Mouse (Mus musculus) midbrain, embryonic 10.5 days (tissue): Measurements from ENCODE around the gene Shroom3. TPM values are rescaled to one million over a fixed set of nuclear protein-coding genes. Genes with fewer than 3 reads are reported as not detected.

Experiments used
- DNase-seq: peaks from one replicate; pipeline ENCODE4 v3.0.0-alpha.2; 2017; ENCODE audit warnings: low spot score
- H3K27ac ChIP-seq: fragments of 300-500 bp; sonication (generic); replicated peaks from 2 replicates; pipeline ENCODE4 v1.5.1; 2016; ENCODE audit warnings: mild to moderate bottlenecking
- H3K27me3 ChIP-seq: fragments of 300-500 bp; sonication (generic); 2 replicates; pipeline ENCODE4 v1.6.1; 2016; ENCODE audit warnings: low read depth, mild to moderate bottlenecking; ENCODE audit not compliant: poor library complexity, severe bottlenecking
- H3K36me3 ChIP-seq: fragments of 300-500 bp; sonication (generic); 2 replicates; pipeline ENCODE4 v1.6.1; 2016; ENCODE audit warnings: mild to moderate bottlenecking, moderate library complexity
- H3K4me1 ChIP-seq: fragments of 300-500 bp; sonication (generic); 2 replicates; pipeline ENCODE4 v1.6.1; 2016
- H3K4me3 ChIP-seq: fragments of 300-500 bp; sonication (generic); 2 replicates; pipeline ENCODE4 v1.5.1; 2016; ENCODE audit warnings: mild to moderate bottlenecking, moderate library complexity
- H3K9me3 ChIP-seq: fragments of 300-500 bp; sonication (generic); replicated peaks from 2 replicates; pipeline ENCODE4 v1.6.1; 2016; ENCODE audit warnings: mild to moderate bottlenecking
- WGBS: fragments of 180-500 bp; shearing (Covaris S2); methylation state at CpG from one replicate; pipeline ENCODE4 v1.1.7; 2016; 5-methylcytosine and 5-hydroxymethylcytosine counted together
- polyA plus RNA-seq: library from polyadenylated mRNA; unstranded; fragments of >200 nt; fragmentation: Nextera tagmentation; extraction: Ambion mirVana; gene quantifications from 2 replicates; pipeline ENCODE4 v1.2.1, GENCODE M21; 2016

Shroom3 gene
- polyA plus RNA-seq, 1 experiment from 2014 or later, result 8.3 TPM

DNA sequence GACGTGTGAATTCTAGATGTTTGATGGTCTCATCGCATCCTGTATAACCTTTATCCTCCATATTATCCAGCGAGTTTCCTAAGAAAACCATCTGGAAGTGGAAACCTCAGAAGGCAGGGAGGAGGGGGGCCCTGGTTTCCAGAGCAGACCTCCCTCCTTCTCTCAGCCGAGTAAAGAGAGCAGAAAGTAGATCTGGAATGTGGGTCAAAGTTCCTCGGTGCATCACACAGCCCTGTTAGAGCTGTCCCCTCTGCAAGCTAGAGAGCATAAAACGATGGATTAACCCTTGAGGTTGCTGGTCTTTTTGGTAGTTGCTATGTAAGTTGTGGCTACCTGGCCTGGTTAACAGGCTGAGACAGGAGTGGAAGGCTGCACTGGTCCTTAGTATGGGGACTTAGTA, 46.0 kb downstream of the Shroom3 start:
- no peak overlapping the region for H3K27ac ChIP-seq
- H3K4me3 ChIP-seq, result no peak overlapping the region
- no peak for DNase-seq
- no peaks in the 10 kb centered on the region for H3K27me3 ChIP-seq
- 0 out of 2 replicates have a peak, but pooled peaks cover 4% of the 10 kb centered on the region for H3K9me3 ChIP-seq
- WGBS, result 57% methylated on average over 6 of the region's 6 CpGs
- H3K36me3 ChIP-seq, result no peaks in the 10 kb centered on the region
- peaks cover 9% of the 10 kb centered on the region; the same call in 1 of the 2 replicates for H3K4me1 ChIP-seq

DNA sequence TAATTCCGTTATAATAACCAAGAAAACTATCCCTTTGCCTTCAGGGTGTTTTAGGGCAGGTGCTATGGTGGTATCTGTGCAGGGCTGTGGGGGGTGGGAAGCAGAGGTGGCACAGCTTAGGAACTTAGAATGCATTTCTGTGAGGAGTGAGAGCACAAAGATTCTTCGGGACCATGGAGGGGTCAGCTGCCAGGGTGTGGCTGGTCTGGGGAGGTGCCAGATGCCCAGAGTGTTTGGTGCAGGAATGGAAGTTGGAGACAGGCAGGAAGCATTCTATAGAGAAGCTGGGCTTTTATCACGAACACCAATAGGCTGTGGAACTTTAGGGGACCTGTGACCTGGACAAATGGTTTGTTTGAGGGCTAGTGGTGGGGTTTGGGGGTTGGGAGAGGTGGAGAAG, 58.6 kb downstream of the Shroom3 start:
- 87% methylated on average over 3 of the region's 3 CpGs for WGBS
- DNase-seq, result no peak
- no peaks in the 10 kb centered on the region for H3K9me3 ChIP-seq

DNA sequence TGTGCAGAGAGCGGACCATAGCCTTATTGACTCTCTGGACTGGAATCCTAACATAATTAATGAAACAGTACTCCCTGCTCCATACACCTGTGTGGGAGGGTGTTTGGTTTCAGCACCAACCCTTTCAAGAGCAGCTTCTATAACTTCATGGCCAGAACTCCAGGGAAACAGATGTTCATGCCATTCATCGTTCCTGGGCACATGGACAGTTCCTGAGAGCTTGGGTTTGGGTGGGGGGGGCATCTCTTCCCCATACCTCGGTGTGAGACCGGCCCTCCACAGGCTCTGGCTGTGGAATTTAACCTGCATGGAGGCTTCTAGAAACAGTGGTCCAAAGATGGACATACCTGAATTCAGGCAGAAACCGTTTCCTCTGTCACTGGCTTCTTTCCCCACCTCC, 59.5 kb downstream of the Shroom3 start:
- Histone ChIP-seq H3K27me3 (no peaks in the 10 kb centered on the region), H3K4me3 (no peak overlapping the region), H3K36me3 (no peaks in the 10 kb centered on the region), H3K4me1 (peaks cover 9% of the 10 kb centered on the region), H3K27ac (no peak overlapping the region), H3K9me3 (no peaks in the 10 kb centered on the region)
- 83% methylated on average over 5 of the region's 5 CpGs for WGBS
- no peak for DNase-seq

More for the DNA sequence above, 58.6 kb downstream of the Shroom3 start:
- Histone ChIP-seq H3K27ac (no peak overlapping the region), H3K27me3 (no peaks in the 10 kb centered on the region), H3K4me1 (peaks cover 9% of the 10 kb centered on the region), H3K36me3 (no peaks in the 10 kb centered on the region), H3K4me3 (no peak overlapping the region)

DNA sequence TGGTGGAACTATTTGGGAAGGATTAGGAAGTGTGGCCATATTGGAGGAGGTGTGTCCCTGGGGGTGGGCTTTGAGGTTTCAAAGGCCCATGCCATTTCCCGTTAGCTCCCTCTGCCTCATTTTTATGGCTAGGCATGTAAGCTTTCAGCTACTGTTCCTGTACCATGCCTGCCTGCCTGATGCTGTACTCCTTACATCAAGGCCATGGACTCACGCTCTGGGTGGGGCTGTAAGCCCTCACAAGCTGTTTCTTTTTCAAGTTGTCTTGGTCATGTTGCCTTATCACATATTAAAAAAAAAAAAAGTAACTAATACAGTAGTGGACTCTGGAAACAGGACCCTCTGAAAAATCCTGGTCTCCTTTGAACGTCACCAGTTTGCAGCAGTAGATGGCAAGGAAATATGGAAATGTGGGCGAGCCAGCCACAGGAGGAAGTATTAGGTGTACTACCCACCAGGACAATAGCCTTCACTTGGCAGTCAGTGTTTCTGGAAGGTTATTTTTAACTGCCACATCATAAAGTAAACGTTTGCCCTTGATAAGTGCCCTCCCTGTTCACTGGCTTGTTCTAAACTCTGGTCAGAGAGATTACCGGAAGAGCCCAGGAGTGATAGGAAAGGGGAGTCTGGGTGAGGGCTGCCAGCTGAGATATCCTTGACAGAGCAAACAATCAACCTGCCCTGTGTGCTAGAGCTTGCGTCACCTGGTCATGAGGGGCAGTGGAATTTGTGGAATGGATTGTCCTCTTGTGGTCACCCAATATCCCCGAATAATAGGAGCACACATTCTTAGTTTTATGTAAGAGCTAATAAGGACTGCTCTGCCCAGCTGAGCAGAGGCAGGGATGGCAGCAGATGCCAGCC, 62.4 kb downstream of the Shroom3 start:
- Histone ChIP-seq H3K27ac (no peak overlapping the region), H3K27me3 (no peaks in the 10 kb centered on the region), H3K4me3 (no peak overlapping the region), H3K9me3 (no peaks in the 10 kb centered on the region), H3K4me1 (peaks cover 9% of the 10 kb centered on the region), H3K36me3 (no peaks in the 10 kb centered on the region)
- no peak for DNase-seq
- 85% methylated on average over 8 of the region's 8 CpGs for WGBS

DNA sequence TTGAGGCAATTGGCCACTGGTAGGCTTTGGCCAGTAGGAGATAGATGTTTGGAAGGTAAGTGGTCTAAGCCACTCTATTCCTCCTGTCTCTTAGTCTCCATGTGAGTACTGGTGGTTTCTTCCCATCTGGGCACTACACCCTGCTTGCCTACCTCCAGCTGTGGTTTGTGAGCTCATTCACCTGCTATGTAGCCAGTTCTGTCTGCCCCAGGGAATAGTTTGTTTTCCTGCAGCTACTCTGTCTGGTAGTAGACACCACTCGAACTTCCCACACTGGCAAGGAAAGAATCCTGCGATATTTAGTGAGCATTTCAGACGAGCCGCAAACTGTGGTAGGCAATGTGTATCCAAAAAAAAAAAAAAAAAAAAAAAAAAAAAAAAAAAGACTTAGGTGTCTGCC, 68.3 kb downstream of the Shroom3 start:
- Histone ChIP-seq H3K36me3 (no peaks in the 10 kb centered on the region), H3K4me1 (no peaks in the 10 kb centered on the region), H3K27me3 (no peaks in the 10 kb centered on the region), H3K9me3 (peaks cover 9% of the 10 kb centered on the region), H3K4me3 (no peak overlapping the region), H3K27ac (no peak overlapping the region)
- no peak for DNase-seq
- WGBS, result 93% methylated on average over 4 of the region's 4 CpGs

DNA sequence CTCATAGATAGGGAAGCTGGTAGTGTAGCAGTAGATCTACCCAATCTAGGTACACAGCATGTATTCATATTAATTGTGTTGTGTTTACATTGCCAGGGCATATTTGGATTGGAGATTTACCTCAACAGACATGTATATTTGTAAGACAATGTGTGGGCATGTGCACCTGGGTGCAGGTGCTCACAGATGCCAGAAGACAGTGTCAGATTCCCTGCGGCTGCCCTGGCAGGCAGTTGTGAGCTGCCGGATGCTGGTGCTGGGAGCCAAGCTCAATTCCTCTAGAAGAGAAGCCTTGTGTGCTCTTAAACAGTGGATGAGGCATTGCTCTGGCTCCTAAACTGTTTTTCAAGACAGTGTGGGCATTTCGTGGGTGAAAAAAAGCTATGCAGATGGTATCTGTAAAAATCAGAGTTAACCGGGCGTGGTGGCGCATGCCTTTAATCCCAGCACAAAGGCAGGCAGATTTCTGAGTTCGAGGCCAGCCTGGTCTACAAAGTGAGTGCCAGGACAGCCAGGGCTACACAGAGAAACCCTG, 72.1 kb downstream of the Shroom3 start:
- WGBS, result 86% methylated on average over 7 of the region's 7 CpGs
- no peaks in the 10 kb centered on the region for H3K36me3 ChIP-seq
- H3K4me1 ChIP-seq, result no peaks in the 10 kb centered on the region
- DNase-seq, result no peak
- H3K4me3 ChIP-seq, result no peak overlapping the region
- H3K27me3 ChIP-seq, result no peaks in the 10 kb centered on the region
- H3K27ac ChIP-seq, result no peak overlapping the region
- peaks cover 9% of the 10 kb centered on the region for H3K9me3 ChIP-seq

DNA sequence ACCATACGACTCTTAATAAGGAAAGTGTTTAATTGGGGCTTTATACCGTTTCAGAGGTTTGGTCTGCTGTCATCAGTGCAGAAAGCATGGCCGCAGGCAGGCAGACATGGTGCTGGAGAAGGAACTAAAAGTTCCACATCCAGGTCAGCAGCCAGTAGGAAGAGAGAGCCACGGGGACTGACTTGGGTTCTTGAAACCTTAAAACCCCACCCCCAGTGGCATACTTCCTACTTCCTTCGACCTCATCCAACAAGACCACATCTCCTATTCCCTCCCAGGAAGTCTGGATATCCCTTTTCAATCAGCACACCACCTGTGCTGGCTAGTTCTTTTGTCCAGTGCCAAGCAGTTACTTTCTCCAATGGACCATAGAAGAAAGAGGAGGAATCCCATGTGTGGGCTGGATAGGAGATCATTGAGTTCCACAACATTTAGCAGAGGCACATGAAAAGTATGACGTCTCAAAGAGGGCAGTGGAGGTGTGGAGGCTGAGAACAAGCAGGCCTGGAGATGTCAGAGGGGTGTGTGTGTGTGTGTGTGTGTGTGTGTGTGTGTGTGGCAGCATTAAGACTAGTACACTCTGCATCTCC, 76.0 kb downstream of the Shroom3 start:
- peaks cover 17% of the 10 kb centered on the region for H3K4me1 ChIP-seq
- H3K27me3 ChIP-seq, result no peaks in the 10 kb centered on the region
- no peaks in the 10 kb centered on the region for H3K36me3 ChIP-seq
- no peak overlapping the region for H3K27ac ChIP-seq
- WGBS, result 87% methylated on average over 6 of the region's 6 CpGs
- DNase-seq, result no peak
- H3K9me3 ChIP-seq, result no peaks in the 10 kb centered on the region
- H3K4me3 ChIP-seq, result no peak overlapping the region

DNA sequence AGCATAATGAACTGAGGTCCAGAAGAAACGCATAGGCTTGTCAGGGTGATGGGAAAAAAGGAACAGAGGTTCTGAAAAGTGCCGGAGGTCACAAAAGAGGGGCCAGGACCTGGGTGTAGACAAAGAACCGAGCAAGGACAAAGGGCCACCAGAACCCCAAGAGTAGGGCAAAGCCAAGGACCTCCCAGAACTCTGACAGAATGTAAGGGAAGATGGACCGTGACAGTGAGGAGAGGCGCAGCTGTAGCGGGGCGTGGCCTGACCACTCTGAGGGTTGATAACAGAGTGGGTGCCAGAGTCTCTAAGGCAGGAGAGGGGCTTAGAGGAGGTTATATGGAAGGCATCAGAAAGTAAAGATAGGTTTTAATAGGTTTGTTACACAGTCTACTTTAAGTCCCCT, 77.3 kb downstream of the Shroom3 start:
- no peak overlapping the region for H3K27ac ChIP-seq
- no peak for DNase-seq
- H3K9me3 ChIP-seq, result no peaks in the 10 kb centered on the region
- no peak overlapping the region for H3K4me3 ChIP-seq
- peaks cover 17% of the 10 kb centered on the region for H3K4me1 ChIP-seq
- H3K36me3 ChIP-seq, result no peaks in the 10 kb centered on the region
- 78% methylated on average over 7 of the region's 7 CpGs for WGBS
- no peaks in the 10 kb centered on the region for H3K27me3 ChIP-seq

DNA sequence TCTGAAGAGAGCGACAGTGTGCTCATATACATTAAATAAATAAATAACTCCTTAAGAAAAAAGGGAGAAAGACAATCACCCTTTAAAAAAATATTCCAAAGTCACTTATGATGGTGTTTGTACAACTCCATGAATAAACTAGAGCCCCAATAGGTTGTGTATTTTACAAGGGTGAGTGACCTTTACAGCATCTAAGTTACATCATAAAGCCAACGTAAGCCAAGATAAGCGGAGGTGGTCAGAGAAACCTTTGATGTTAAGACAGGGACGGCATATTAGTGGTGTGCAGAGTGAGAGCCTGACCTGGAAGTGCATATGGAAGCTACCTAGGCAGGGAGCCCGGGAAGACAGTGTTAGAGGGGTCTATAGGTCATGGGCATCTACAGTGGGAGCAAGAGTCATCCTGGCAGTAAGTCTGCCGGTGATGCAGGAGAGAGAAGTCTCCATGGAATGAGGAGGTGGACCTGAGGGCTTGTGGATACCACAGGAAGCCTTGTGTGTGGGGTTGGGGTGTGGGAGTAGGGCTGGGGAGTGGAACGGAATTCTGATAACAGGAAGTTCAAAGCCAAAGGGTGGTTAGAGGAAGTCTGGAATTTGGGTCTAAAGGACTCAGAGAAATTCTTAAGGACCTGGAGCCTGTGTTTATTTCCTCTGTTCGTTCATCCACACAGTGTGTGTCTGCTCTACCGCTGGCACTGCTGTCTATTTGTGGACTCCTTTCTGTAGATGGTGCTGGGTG, 78.5 kb downstream of the Shroom3 start:
- Histone ChIP-seq H3K4me1 (peaks cover 17% of the 10 kb centered on the region), H3K36me3 (no peaks in the 10 kb centered on the region), H3K9me3 (no peaks in the 10 kb centered on the region), H3K27ac (no peak overlapping the region), H3K4me3 (no peak overlapping the region), H3K27me3 (no peaks in the 10 kb centered on the region)
- WGBS, result 86% methylated on average over 9 of the region's 9 CpGs
- no peak for DNase-seq

DNA sequence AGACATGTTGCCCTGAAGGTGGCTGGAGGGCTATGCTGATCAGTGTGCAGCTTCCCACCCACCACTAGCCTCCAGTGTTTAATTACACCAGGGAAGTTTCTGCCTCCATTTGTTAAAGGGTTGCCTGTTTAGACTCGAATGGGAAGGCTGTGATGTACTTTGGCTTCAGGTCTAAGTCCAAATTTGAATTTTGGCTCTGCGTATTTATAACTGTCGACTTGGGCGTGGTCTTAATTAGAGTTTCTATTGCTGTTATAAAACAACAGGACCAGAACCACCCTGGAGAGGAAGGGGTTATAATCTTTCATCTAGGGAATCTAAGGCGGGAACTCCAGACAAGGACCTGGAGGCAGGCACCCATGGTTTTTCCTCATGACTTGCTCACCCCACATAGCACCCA, 79.2 kb downstream of the Shroom3 start:
- Histone ChIP-seq H3K4me1 (peaks cover 22% of the 10 kb centered on the region), H3K27me3 (no peaks in the 10 kb centered on the region), H3K9me3 (no peaks in the 10 kb centered on the region), H3K36me3 (no peaks in the 10 kb centered on the region), H3K27ac (no peak overlapping the region), H3K4me3 (no peak overlapping the region)
- 92% methylated on average over 5 of the region's 5 CpGs for WGBS
- DNase-seq, result no peak

DNA sequence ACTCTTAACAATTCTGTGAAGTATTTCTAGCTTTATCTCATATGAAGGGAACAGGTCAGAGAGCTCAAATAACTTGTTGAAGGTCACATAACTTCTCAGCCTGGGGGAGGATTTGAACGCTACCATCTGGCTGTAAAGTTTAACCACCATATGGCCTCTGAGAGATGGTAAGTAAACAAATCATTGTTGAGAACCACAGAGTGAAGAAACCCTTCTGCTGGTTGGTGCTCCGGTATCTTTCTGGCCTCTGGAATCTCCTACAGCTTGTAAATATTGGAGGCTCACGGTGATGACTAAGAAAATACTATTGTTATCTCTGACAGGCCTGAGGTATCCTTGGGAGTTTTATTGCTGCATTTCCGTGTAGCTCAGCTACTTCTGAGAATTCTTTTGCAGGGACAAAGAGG, 80.3 kb downstream of the Shroom3 start:
- H3K36me3 ChIP-seq, result no peaks in the 10 kb centered on the region
- whole genome bisulfite sequencing, result 43% methylated on average over 4 of the region's 4 CpGs
- peaks cover 30% of the 10 kb centered on the region for H3K4me1 ChIP-seq
- H3K9me3 ChIP-seq, result no peaks in the 10 kb centered on the region
- no peaks in the 10 kb centered on the region for H3K27me3 ChIP-seq
- no peak for DNase-seq
- no peak overlapping the region for H3K4me3 ChIP-seq
- H3K27ac ChIP-seq, result no peak overlapping the region

DNA sequence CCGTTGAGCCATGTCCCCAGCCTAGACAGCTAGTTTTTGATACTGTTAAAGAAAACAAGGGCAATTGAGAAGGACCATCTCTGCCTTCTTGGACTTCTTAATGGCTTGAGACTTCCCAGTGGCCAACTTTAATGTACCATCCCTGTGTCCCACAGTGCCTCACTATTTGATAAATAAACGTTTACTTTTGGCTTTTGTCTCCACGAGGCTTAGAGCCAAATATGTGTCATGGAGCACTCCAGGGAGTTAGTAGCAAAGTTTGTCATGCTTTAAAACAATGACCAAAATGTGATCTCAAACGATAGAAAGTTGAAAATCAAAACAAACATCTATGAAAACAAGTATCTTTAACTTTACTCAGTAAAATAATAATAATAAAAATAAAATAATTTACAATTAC, 83.1 kb downstream of the Shroom3 start:
- WGBS, result 84% methylated on average over 4 of the region's 4 CpGs
- peaks cover 29% of the 10 kb centered on the region for H3K4me1 ChIP-seq
- H3K9me3 ChIP-seq, result peaks cover 6% of the 10 kb centered on the region
- no peak for DNase-seq
- H3K4me3 ChIP-seq, result no peak overlapping the region
- no peak overlapping the region for H3K27ac ChIP-seq
- H3K27me3 ChIP-seq, result no peaks in the 10 kb centered on the region
- peaks cover 6% of the 10 kb centered on the region; the same call in 1 of the 2 replicates for H3K36me3 ChIP-seq
